Mouse (Mus musculus): Measurements from ENCODE around the gene Aldh18a1. TPM values are rescaled to one million over a fixed set of nuclear protein-coding genes. Genes with fewer than 3 reads are reported as not detected.

Gene Aldh18a1
- polyA plus RNA-seq, 1 experiment from 2014 or later: 51.6 TPM

- H3K9ac ChIP-seq (ENCODE audit: low read depth, low read length): no peak overlapping the region
- H3K27ac ChIP-seq (ENCODE audit: low read depth, low read length): no peak overlapping the region
- H3K27me3 ChIP-seq (ENCODE audit: control insufficient read depth, insufficient read depth, low read length): no peaks in the 10 kb centered on the region
- no peaks in the 10 kb centered on the region for H3K36me3 ChIP-seq (ENCODE audit: control insufficient read depth, insufficient read depth, low read length)
- H3K9me3 ChIP-seq (ENCODE audit: control insufficient read depth, low read length): no peaks in the 10 kb centered on the region
- H3K4me3 ChIP-seq (ENCODE audit: low read length): no peak overlapping the region
- WGBS: 93% methylated on average over 2 of the region's 2 CpGs
- H3K4me2 ChIP-seq (replicated peaks; ENCODE audit: low read depth, low read length): no peak overlapping the region
- H3K4me1 ChIP-seq (ENCODE audit: control insufficient read depth, insufficient read depth, low read length): no peaks in the 10 kb centered on the region
- ATAC-seq (ENCODE audit: low FRiP score, low TSS enrichment): no peak
Observed at GRCm38 (mm10) chr19:40530323-40530722, 57.9 kb downstream of the Aldh18a1 start.

GRCm38 (mm10) chr19:40528254-40528653, 60.0 kb downstream of the Aldh18a1 start:
- Histone ChIP-seq H3K9me3 (ENCODE audit: control insufficient read depth, low read length) (no peaks in the 10 kb centered on the region), H3K4me2 (replicated peaks; ENCODE audit: low read depth, low read length) (no peak overlapping the region), H3K4me1 (ENCODE audit: control insufficient read depth, insufficient read depth, low read length) (no peaks in the 10 kb centered on the region), H3K27me3 (ENCODE audit: control insufficient read depth, insufficient read depth, low read length) (no peaks in the 10 kb centered on the region), H3K27ac (ENCODE audit: low read depth, low read length) (no peak overlapping the region), H3K36me3 (ENCODE audit: control insufficient read depth, insufficient read depth, low read length) (no peaks in the 10 kb centered on the region), H3K4me3 (ENCODE audit: low read length) (no peak overlapping the region), H3K9ac (ENCODE audit: low read depth, low read length) (no peak overlapping the region)
- ATAC-seq (ENCODE audit: low FRiP score, low TSS enrichment): no peak

GRCm38 (mm10) chr19:40526367-40527014, 61.8 kb downstream of the Aldh18a1 start:
- no peak for ATAC-seq (ENCODE audit: low FRiP score, low TSS enrichment)
- H3K27me3 ChIP-seq (ENCODE audit: control insufficient read depth, insufficient read depth, low read length): no peaks in the 10 kb centered on the region
- no peak overlapping the region for H3K9ac ChIP-seq (ENCODE audit: low read depth, low read length)
- no peaks in the 10 kb centered on the region for H3K9me3 ChIP-seq (ENCODE audit: control insufficient read depth, low read length)
- no peak overlapping the region for H3K4me2 ChIP-seq (replicated peaks; ENCODE audit: low read depth, low read length)
- no peak overlapping the region for H3K27ac ChIP-seq (ENCODE audit: low read depth, low read length)
- H3K36me3 ChIP-seq (ENCODE audit: control insufficient read depth, insufficient read depth, low read length): no peaks in the 10 kb centered on the region
- no peak overlapping the region for H3K4me3 ChIP-seq (ENCODE audit: low read length)
- H3K4me1 ChIP-seq (ENCODE audit: control insufficient read depth, insufficient read depth, low read length): no peaks in the 10 kb centered on the region
- WGBS: 76% methylated on average over 9 of the region's 9 CpGs

- Histone ChIP-seq H3K4me1 (ENCODE audit: control insufficient read depth, insufficient read depth, low read length) (no peaks in the 10 kb centered on the region), H3K9ac (ENCODE audit: low read depth, low read length) (no peak overlapping the region), H3K9me3 (ENCODE audit: control insufficient read depth, low read length) (no peaks in the 10 kb centered on the region), H3K27ac (ENCODE audit: low read depth, low read length) (no peak overlapping the region), H3K4me3 (ENCODE audit: low read length) (no peak overlapping the region), H3K4me2 (replicated peaks; ENCODE audit: low read depth, low read length) (no peak overlapping the region), H3K27me3 (ENCODE audit: control insufficient read depth, insufficient read depth, low read length) (no peaks in the 10 kb centered on the region), H3K36me3 (ENCODE audit: control insufficient read depth, insufficient read depth, low read length) (no peaks in the 10 kb centered on the region)
- ATAC-seq (ENCODE audit: low FRiP score, low TSS enrichment): no peak
- WGBS: 84% methylated on average over 8 of the region's 8 CpGs
Observed at GRCm38 (mm10) chr19:40523431-40524005, 64.7 kb downstream of the Aldh18a1 start.

GRCm38 (mm10) chr19:40520403-40520802, 67.9 kb downstream of the Aldh18a1 start:
- no peak for ATAC-seq (ENCODE audit: low FRiP score, low TSS enrichment)
- Histone ChIP-seq H3K9ac (ENCODE audit: low read depth, low read length) (no peak overlapping the region), H3K36me3 (ENCODE audit: control insufficient read depth, insufficient read depth, low read length) (no peaks in the 10 kb centered on the region)

GRCm38 (mm10) chr19:40518706-40519105, 69.6 kb downstream of the Aldh18a1 start:
- no peak overlapping the region for H3K4me3 ChIP-seq (ENCODE audit: low read length)
- H3K27me3 ChIP-seq (ENCODE audit: control insufficient read depth, insufficient read depth, low read length): no peaks in the 10 kb centered on the region
- no peak overlapping the region for H3K9ac ChIP-seq (ENCODE audit: low read depth, low read length)
- H3K27ac ChIP-seq (ENCODE audit: low read depth, low read length): no peak overlapping the region
- no peaks in the 10 kb centered on the region for H3K9me3 ChIP-seq (ENCODE audit: control insufficient read depth, low read length)
- H3K36me3 ChIP-seq (ENCODE audit: control insufficient read depth, insufficient read depth, low read length): no peaks in the 10 kb centered on the region
- H3K4me2 ChIP-seq (replicated peaks; ENCODE audit: low read depth, low read length): no peak overlapping the region
- 40% methylated on average over 1 of the region's 1 CpGs for WGBS
- no peak for ATAC-seq (ENCODE audit: low FRiP score, low TSS enrichment)
- H3K4me1 ChIP-seq (ENCODE audit: control insufficient read depth, insufficient read depth, low read length): no peaks in the 10 kb centered on the region

More at GRCm38 (mm10) chr19:40520403-40520802, 67.9 kb downstream of the Aldh18a1 start:
- Histone ChIP-seq H3K27ac (ENCODE audit: low read depth, low read length) (no peak overlapping the region), H3K4me3 (ENCODE audit: low read length) (no peak overlapping the region), H3K4me2 (replicated peaks; ENCODE audit: low read depth, low read length) (no peak overlapping the region), H3K4me1 (ENCODE audit: control insufficient read depth, insufficient read depth, low read length) (no peaks in the 10 kb centered on the region), H3K27me3 (ENCODE audit: control insufficient read depth, insufficient read depth, low read length) (no peaks in the 10 kb centered on the region), H3K9me3 (ENCODE audit: control insufficient read depth, low read length) (no peaks in the 10 kb centered on the region)
- WGBS: 83% methylated on average over 5 of the region's 5 CpGs

GRCm38 (mm10) chr19:40515596-40515995, 72.7 kb downstream of the Aldh18a1 start:
- no peak for ATAC-seq (ENCODE audit: low FRiP score, low TSS enrichment)

GRCm38 (mm10) chr19:40514376-40514775, 73.9 kb downstream of the Aldh18a1 start:
- 72% methylated on average over 7 of the region's 7 CpGs for WGBS
- H3K4me2 ChIP-seq (replicated peaks; ENCODE audit: low read depth, low read length): no peak overlapping the region

More at GRCm38 (mm10) chr19:40515596-40515995, 72.7 kb downstream of the Aldh18a1 start:
- Histone ChIP-seq H3K4me1 (ENCODE audit: control insufficient read depth, insufficient read depth, low read length) (peaks cover 10% of the 10 kb centered on the region; the same call in 1 of the 2 replicates), H3K36me3 (ENCODE audit: control insufficient read depth, insufficient read depth, low read length) (no peaks in the 10 kb centered on the region), H3K27ac (ENCODE audit: low read depth, low read length) (no peak overlapping the region), H3K9ac (ENCODE audit: low read depth, low read length) (no peak overlapping the region), H3K4me2 (replicated peaks; ENCODE audit: low read depth, low read length) (no peak overlapping the region), H3K4me3 (ENCODE audit: low read length) (no peak overlapping the region), H3K27me3 (ENCODE audit: control insufficient read depth, insufficient read depth, low read length) (no peaks in the 10 kb centered on the region), H3K9me3 (ENCODE audit: control insufficient read depth, low read length) (no peaks in the 10 kb centered on the region)
- WGBS: 91% methylated on average over 3 of the region's 3 CpGs

GRCm38 (mm10) chr19:40513632-40514078, 74.6 kb downstream of the Aldh18a1 start, which contains the start of gene Sorbs1:
Gene Sorbs1 (minus strand): TSS chr19:40513779.
- Histone ChIP-seq H3K36me3 (ENCODE audit: control insufficient read depth, insufficient read depth, low read length) (no peaks in the 10 kb centered on the region), H3K9ac (ENCODE audit: low read depth, low read length) (peak within 1 kb of the TSS; percentile 71), H3K27ac (ENCODE audit: low read depth, low read length) (peak within 1 kb of the TSS; percentile 66; the same call in 1 of the 2 replicates), H3K9me3 (ENCODE audit: control insufficient read depth, low read length) (no peaks in the 10 kb centered on the region), H3K4me2 (replicated peaks; ENCODE audit: low read depth, low read length) (peak within 1 kb of the TSS; percentile 90), H3K4me1 (ENCODE audit: control insufficient read depth, insufficient read depth, low read length) (peaks cover 16% of the 10 kb centered on the region; the same call in 1 of the 2 replicates), H3K4me3 (ENCODE audit: low read length) (peak within 1 kb of the TSS; percentile 63), H3K27me3 (ENCODE audit: control insufficient read depth, insufficient read depth, low read length) (no peaks in the 10 kb centered on the region)
- WGBS: 1% methylated on average over 48 of the region's 51 CpGs
- ATAC-seq (ENCODE audit: low FRiP score, low TSS enrichment): peak; percentile 98

More at GRCm38 (mm10) chr19:40514376-40514775, 73.9 kb downstream of the Aldh18a1 start:
- H3K9ac ChIP-seq (ENCODE audit: low read depth, low read length): no peak overlapping the region
- no peaks in the 10 kb centered on the region for H3K9me3 ChIP-seq (ENCODE audit: control insufficient read depth, low read length)
- no peaks in the 10 kb centered on the region for H3K27me3 ChIP-seq (ENCODE audit: control insufficient read depth, insufficient read depth, low read length)
- H3K36me3 ChIP-seq (ENCODE audit: control insufficient read depth, insufficient read depth, low read length): no peaks in the 10 kb centered on the region
- H3K4me3 ChIP-seq (ENCODE audit: low read length): no peak overlapping the region
- peaks cover 16% of the 10 kb centered on the region; the same call in 1 of the 2 replicates for H3K4me1 ChIP-seq (ENCODE audit: control insufficient read depth, insufficient read depth, low read length)
- no peak for ATAC-seq (ENCODE audit: low FRiP score, low TSS enrichment)
- H3K27ac ChIP-seq (ENCODE audit: low read depth, low read length): no peak overlapping the region

All from kidney, embryonic 14.5 days (tissue).